Mouse (Mus musculus) neural tube, embryonic 14.5 days (tissue): ENCODE measurements around the gene Olfr541. TPM values are rescaled to one million over a fixed set of nuclear protein-coding genes. Genes with fewer than 3 reads are reported as not detected.
A peak's percentile ranks its signal among the peaks of the same experiment; 100 is the strongest.
"Not testable (repeated sequence)": the region's sequence is repeated elsewhere in the genome, so short reads cannot be mapped to it uniquely, and the experiment has no call there.

Source experiments
- ATAC-seq: fragments of 200-750 bp; cut with Nextera tagmentation; 2 replicates; pipeline ENCODE4 v1.8.0; 2017; ENCODE audit warnings: low read depth, mild to moderate bottlenecking, moderate TSS enrichment, moderate library complexity
- H3K27ac ChIP-seq: fragments of 300-500 bp; sonication (generic); 2 replicates; pipeline ENCODE4 v1.5.1; 2014; ENCODE audit warnings: low read depth, mild to moderate bottlenecking, control low read depth, low read length, moderate library complexity, mixed read lengths
- H3K27me3 ChIP-seq: fragments of 300-500 bp; sonication (generic); 2 replicates; pipeline ENCODE4 v1.6.1; 2014; ENCODE audit warnings: low read length; ENCODE audit not compliant: control insufficient read depth, insufficient read depth
- H3K36me3 ChIP-seq: fragments of 300-500 bp; sonication (generic); 2 replicates; pipeline ENCODE4 v1.6.1; 2014; ENCODE audit warnings: low read length, mixed read lengths; ENCODE audit not compliant: control insufficient read depth, insufficient read depth
- H3K4me1 ChIP-seq: fragments of 300-500 bp; sonication (generic); 2 replicates; pipeline ENCODE4 v1.6.1; 2014; ENCODE audit warnings: low read length; ENCODE audit not compliant: control insufficient read depth, insufficient read depth
- H3K4me2 ChIP-seq: fragments of 300-500 bp; sonication (generic); 2 replicates; pipeline ENCODE4 v1.6.1; 2014; ENCODE audit warnings: mild to moderate bottlenecking, low read depth, low read length, control low read depth
- H3K4me3 ChIP-seq: fragments of 300-500 bp; sonication (generic); 2 replicates; pipeline ENCODE4 v1.5.1; 2014; ENCODE audit warnings: low read depth, low read length, control low read depth, mixed read lengths
- H3K9ac ChIP-seq: fragments of 300-500 bp; sonication (generic); replicated peaks from 2 replicates; pipeline ENCODE4 v1.6.1; 2014; ENCODE audit warnings: low read depth, mild to moderate bottlenecking, control low read depth, low read length, mixed read lengths
- H3K9me3 ChIP-seq: fragments of 300-500 bp; sonication (generic); 2 replicates; pipeline ENCODE4 v1.6.1; 2016; ENCODE audit warnings: low read length; ENCODE audit not compliant: control insufficient read depth
- WGBS: fragments of 180-500 bp; shearing (Covaris S2); extraction: QIAGEN DNeasy Blood & Tissue Kit; methylation state at CpG from one replicate; pipeline ENCODE4 v1.1.7; 2014; 5-methylcytosine and 5-hydroxymethylcytosine counted together
- polyA plus RNA-seq: library from polyadenylated mRNA; unstranded; fragments of >200 nt; fragmentation: Nextera tagmentation; extraction: Ambion mirVana; gene quantifications from 2 replicates; pipeline ENCODE4 v1.2.1, GENCODE M21; 2014

Gene Olfr541
- polyA plus RNA-seq, result not detected in 2 replicates

- Histone ChIP-seq H3K4me3 (no peak within 1 kb of the TSS), H3K9me3 (no peaks in the 10 kb centered on the region), H3K27me3 (no peaks in the 10 kb centered on the region), H3K27ac (no peak within 1 kb of the TSS), H3K9ac (no peak within 1 kb of the TSS), H3K4me1 (no peaks in the 10 kb centered on the region), H3K36me3 (no peaks in the 10 kb centered on the region), H3K4me2 (no peak within 1 kb of the TSS)
- no peak for ATAC-seq
Observed at GRCm38 (mm10) chr7:140696967-140697366, at the start of gene Olfr541. Olfr541 (plus strand) TSS chr7:140697267.

GRCm38 (mm10) chr7:140659630-140660029 is 37.4 kb upstream of the Olfr541 start, which contains the start of gene Olfr539:
Olfr539 (plus strand) TSS chr7:140659930.
- no peak within 1 kb of the TSS for H3K4me2 ChIP-seq
- WGBS, result 77% methylated on average over 4 of the region's 4 CpGs
- no peak for ATAC-seq
- H3K4me1 ChIP-seq, result no peaks in the 10 kb centered on the region
- H3K4me3 ChIP-seq, result no peak within 1 kb of the TSS
- no peak within 1 kb of the TSS for H3K27ac ChIP-seq
- no peaks in the 10 kb centered on the region for H3K36me3 ChIP-seq
- H3K9ac ChIP-seq, result no peak within 1 kb of the TSS
- H3K27me3 ChIP-seq, result no peaks in the 10 kb centered on the region
- H3K9me3 ChIP-seq, result no peaks in the 10 kb centered on the region

GRCm38 (mm10) chr7:140670693-140671092 is 26.4 kb upstream of the Olfr541 start:
- H3K4me2 ChIP-seq, H3K36me3 ChIP-seq, H3K9ac ChIP-seq, ATAC-seq, H3K27ac ChIP-seq, H3K27me3 ChIP-seq, H3K9me3 ChIP-seq, H3K4me1 ChIP-seq, H3K4me3 ChIP-seq: not testable (repeated sequence)
- WGBS, result 85% methylated on average over 3 of the region's 3 CpGs

GRCm38 (mm10) chr7:140675863-140676262 is 21.2 kb upstream of the Olfr541 start:
- H3K36me3 ChIP-seq, result no peaks in the 10 kb centered on the region

GRCm38 (mm10) chr7:140679591-140679990 is 17.5 kb upstream of the Olfr541 start:
- not testable (repeated sequence) for H3K9ac ChIP-seq, H3K4me3 ChIP-seq, H3K36me3 ChIP-seq, ATAC-seq, H3K4me2 ChIP-seq, H3K27me3 ChIP-seq, H3K27ac ChIP-seq, H3K9me3 ChIP-seq, H3K4me1 ChIP-seq
- WGBS, result 66% methylated on average over 4 of the region's 4 CpGs

More at GRCm38 (mm10) chr7:140675863-140676262, 21.2 kb upstream of the Olfr541 start:
- H3K4me2 ChIP-seq, result peak overlapping the region; percentile 18; the same call in 1 of the 2 replicates
- no peaks in the 10 kb centered on the region for H3K4me1 ChIP-seq
- no peaks in the 10 kb centered on the region for H3K9me3 ChIP-seq
- no peak overlapping the region for H3K4me3 ChIP-seq
- H3K27ac ChIP-seq, result no peak overlapping the region
- H3K9ac ChIP-seq, result no peak overlapping the region
- 4% methylated on average over 4 of the region's 6 CpGs for WGBS
- no peak for ATAC-seq
- no peaks in the 10 kb centered on the region for H3K27me3 ChIP-seq

GRCm38 (mm10) chr7:140681651-140682050 is 15.4 kb upstream of the Olfr541 start, which contains the start of gene Olfr45:
Olfr45 (plus strand) TSS chr7:140681951.
- 89% methylated on average over 1 of the region's 1 CpGs for WGBS
- no peaks in the 10 kb centered on the region for H3K9me3 ChIP-seq
- H3K9ac ChIP-seq, result no peak within 1 kb of the TSS
- no peaks in the 10 kb centered on the region for H3K27me3 ChIP-seq
- H3K27ac ChIP-seq, result no peak within 1 kb of the TSS
- no peak for ATAC-seq
- H3K4me1 ChIP-seq, result no peaks in the 10 kb centered on the region
- no peak within 1 kb of the TSS for H3K4me2 ChIP-seq
- H3K4me3 ChIP-seq, result no peak within 1 kb of the TSS
- no peaks in the 10 kb centered on the region for H3K36me3 ChIP-seq

- H3K4me3 ChIP-seq, result no peak overlapping the region
- 27% methylated on average over 2 of the region's 2 CpGs for WGBS
- no peak overlapping the region for H3K27ac ChIP-seq
- no peaks in the 10 kb centered on the region for H3K9me3 ChIP-seq
- no peaks in the 10 kb centered on the region for H3K4me1 ChIP-seq
- H3K27me3 ChIP-seq, result no peaks in the 10 kb centered on the region
- H3K36me3 ChIP-seq, result no peaks in the 10 kb centered on the region
- no peak overlapping the region for H3K9ac ChIP-seq
- H3K4me2 ChIP-seq, result no peak overlapping the region
- ATAC-seq, result no peak
Observed at GRCm38 (mm10) chr7:140706348-140706747, 9.3 kb downstream of the Olfr541 start.

- WGBS, result 85% methylated on average over 6 of the region's 6 CpGs
- Histone ChIP-seq H3K9ac (no peak overlapping the region), H3K4me3 (no peak overlapping the region), H3K36me3 (no peaks in the 10 kb centered on the region), H3K4me1 (no peaks in the 10 kb centered on the region), H3K4me2 (no peak overlapping the region), H3K27me3 (no peaks in the 10 kb centered on the region), H3K9me3 (no peaks in the 10 kb centered on the region), H3K27ac (no peak overlapping the region)
- no peak for ATAC-seq
Observed at GRCm38 (mm10) chr7:140707536-140708284, 10.6 kb downstream of the Olfr541 start.

- no peak overlapping the region for H3K27ac ChIP-seq
- H3K27me3 ChIP-seq, result no peaks in the 10 kb centered on the region
- H3K4me1 ChIP-seq, result no peaks in the 10 kb centered on the region
- WGBS, result 89% methylated on average over 7 of the region's 7 CpGs
- no peak overlapping the region for H3K9ac ChIP-seq
- H3K9me3 ChIP-seq, result no peaks in the 10 kb centered on the region
- H3K36me3 ChIP-seq, result no peaks in the 10 kb centered on the region
- H3K4me2 ChIP-seq, result no peak overlapping the region
- H3K4me3 ChIP-seq, result no peak overlapping the region
- ATAC-seq, result no peak
Observed at GRCm38 (mm10) chr7:140717155-140718055, 20.3 kb downstream of the Olfr541 start.
